Mouse (Mus musculus): Measurements from ENCODE around the gene Mrps23.
A peak's percentile ranks its signal among the peaks of the same experiment; 100 is the strongest.

Gene Mrps23

DNA sequence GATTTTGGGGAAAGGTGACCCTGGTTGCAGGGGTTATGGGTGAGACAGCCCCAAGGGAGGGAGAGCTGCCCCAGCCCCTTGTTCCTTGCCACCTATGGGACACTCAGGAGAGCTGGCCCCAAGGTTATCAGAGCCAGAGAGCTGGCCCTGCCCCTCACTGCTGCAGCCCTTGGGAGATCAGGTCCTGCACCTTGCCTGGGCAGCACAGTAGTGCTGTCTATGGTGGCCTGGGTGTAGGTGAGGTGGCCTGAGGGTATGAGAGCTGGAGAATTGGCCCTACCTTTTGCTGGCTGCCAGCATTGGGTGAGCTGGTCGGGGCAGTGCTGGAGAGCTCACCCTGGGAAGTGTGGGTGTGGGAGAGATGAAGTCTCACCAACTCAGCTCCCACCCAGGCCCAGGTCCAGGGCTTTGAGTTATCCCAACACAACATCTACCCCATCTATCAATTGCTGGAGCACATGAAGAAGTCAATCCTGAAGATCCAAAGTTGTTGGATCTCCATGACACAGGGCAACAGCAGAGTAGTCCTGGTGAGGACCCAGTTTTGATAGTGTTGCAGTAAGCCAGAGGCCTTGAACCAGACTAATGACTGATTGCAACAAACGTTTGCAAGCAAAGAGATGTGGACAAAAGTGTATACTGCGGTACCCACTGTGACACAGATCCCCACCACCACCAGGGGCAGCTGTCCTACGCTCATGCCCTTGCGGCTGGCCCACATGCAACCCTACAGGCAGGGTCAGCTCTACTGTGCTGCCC, 7.8 kb downstream of the Mrps23 start:
- no peak for DNase-seq (ENCODE audit: low spot score)

DNA sequence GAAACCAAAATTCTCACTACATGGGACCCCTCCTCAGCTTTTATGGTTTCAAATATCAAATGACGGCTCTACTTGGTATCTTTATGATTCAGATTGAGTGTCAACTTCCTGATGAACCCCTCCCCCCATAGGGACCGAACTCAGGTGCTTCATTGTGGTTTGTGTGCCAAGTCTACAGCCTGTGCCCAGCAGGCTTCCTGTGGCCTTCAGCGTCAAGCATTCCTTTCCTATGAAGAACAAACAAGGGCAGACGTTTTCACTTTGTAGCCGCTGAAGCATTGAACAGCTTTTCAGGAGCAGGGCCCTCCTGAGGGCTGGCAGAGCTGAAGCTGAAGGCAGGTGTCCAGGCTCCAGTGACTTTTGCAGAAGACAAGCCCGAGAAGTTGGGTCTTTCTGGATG, 9.6 kb downstream of the Mrps23 start:
- DNase-seq (ENCODE audit: low spot score): no peak

DNA sequence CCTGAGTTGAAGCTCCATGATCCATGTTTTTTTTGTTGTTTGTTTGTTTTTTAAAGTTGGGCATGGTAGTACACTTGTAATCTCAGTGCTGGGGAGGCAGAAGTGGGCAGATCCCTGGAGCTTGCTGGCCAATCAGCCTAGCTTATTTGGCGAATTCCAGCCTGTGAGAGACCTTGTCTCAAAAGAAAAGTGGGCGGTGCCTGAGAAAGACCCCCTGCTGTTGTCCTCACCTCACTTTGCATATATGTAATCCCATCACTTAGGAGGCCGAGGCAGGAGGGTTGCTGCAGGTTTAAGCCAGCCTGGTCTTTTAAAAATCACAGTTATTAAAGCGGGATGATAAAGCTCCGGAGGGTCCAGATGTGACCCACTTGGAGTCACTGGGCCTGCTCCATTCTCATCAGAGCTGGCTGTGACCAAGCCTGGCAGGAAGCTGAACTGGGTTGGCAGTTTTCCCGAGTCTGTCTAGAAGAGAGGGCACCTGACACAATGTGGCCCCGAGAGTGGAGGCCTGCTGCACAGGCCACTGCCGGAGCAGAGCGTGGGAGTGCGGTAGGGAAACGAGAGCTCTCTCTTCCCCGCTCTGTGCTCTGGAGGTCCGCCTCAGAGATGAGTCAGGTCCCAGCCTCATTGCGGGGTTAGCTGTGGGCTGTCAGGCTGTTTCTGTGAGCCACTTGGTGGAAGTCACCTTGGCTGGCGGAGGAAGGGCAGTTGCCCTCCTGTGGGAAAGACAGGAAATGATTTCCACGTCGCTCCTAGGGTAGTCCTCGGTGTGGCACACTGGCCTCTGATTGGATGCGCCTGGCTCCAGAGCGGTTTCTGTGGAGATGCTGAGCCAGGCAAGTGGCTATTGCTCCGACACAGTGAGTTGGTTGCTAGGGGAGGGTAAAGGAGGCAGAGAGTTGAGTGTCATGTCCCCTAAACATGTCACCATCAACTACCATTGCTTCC, 11.0 kb downstream of the Mrps23 start:
- DNase-seq (ENCODE audit: low spot score): no peak

DNA sequence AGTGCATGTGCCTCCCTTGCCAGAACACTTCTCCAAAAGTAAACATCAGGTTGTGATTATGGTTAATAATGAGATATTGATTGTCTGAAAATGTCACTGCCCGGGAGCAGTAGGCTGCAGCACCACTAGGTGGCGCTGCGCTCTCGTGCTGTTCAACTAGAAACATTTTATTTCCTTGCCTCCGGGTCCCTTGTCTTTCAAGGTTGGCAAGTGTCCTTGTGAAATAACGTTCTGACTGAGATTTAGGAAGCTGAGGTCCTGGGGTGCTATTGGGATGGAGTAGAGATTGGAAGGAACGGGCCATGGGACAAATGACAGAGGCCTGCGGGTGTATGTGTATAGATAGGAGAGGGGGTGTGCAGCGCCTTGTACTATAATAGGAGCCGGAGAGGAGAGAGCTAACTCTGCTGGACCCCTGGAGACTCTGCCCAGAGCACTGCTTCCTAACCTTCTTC, 12.1 kb downstream of the Mrps23 start:
- peak; percentile 47 for DNase-seq (ENCODE audit: low spot score)

DNA sequence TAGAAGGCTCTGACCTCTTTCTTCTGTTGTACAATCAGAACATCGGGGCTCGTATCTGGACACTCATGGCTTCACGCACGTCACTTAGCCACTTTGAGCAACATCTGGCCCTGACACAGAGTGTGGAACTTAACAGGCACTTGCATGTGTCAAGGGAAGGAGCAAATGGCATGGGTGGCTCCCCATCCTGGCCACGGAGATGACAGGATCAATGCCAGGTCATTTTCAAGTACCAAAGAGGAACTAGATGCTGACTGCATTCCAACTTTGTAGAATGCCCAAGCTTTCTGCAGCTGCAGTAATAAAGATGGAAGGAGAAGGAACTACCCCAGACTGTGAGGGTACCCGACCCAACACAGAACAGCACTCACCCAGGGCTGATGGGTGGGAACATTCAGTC, 14.0 kb downstream of the Mrps23 start:
- no peak for DNase-seq (ENCODE audit: low spot score)

DNA sequence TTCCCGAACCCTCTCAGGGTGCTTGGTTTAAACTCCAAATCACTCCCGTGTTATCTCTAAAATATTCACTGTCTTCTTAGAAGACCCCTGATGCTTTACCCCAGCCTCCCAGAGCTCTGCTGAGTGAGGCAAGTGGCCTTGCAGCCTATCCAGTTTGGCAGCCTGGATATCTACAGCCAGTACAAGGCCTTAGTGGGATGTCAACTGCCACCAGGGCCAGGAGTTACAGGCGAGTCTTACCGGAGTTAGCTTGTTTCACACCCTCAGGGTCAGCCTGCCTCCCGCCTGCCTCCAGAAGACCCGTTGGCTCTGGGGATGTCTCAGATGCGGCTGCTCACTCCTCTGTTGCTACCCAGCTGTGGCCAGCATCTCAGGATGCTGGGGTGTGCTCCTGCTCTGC, 14.4 kb downstream of the Mrps23 start:
- DNase-seq (ENCODE audit: low spot score): no peak

- no peak for DNase-seq (ENCODE audit: low spot score)
Measured at GRCm38 (mm10) chr11:88221929-88222475, 17.8 kb downstream of the Mrps23 start.

GRCm38 (mm10) chr11:88227001-88227957, 23.1 kb downstream of the Mrps23 start:
- no peak for DNase-seq (ENCODE audit: low spot score)

GRCm38 (mm10) chr11:88231213-88231790, 27.1 kb downstream of the Mrps23 start:
- no peak for DNase-seq (ENCODE audit: low spot score)

GRCm38 (mm10) chr11:88233528-88234427, 29.6 kb downstream of the Mrps23 start:
- DNase-seq (ENCODE audit: low spot score): no peak

GRCm38 (mm10) chr11:88234789-88235188, 30.6 kb downstream of the Mrps23 start:
- no peak for DNase-seq (ENCODE audit: low spot score)

DNA sequence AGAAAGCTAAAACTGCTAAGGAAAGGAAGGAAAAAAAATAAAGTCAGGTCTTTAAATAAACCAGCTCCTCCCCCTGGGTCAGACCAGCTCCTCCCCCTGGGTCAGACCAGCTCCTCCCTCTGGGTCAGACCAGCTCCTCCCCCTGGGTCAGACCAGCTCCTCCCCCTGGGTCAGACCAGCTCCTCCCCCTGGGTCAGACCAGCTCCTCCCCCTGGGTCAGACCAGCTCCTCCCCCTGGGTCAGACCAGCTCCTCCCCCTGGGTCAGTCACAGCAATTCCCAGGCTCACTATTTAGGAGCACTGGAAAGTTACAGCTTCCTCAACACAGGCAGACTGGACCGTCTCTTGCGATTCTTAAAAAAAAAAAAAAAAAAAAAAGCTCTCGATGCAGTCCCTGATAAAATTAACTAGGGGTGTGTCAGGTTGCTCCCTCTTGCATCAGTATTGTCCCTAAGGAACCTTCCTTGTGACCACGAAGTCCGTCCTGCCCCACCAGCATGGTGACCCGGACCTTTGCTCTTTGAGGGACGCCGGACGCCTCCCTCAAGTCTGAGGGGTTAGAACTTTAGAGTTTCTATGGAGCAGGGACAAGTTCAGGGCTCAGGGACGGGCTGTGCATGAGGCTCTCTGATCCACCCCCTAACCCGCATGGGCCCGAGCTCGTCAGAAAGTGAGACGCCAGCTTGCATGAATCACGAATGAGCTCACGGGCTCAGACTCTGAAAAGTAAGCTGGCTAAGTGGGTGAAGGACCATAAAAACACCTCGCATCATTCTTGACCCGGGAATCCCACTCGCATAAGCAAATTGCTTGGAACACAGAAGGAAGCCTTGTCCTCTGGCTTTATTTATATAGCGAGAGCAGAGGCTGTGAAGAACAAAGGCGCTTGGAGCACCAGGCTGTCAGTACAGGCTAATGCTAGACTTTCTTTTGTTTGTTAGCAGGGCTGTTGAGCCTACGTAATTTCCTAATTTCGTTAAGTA, 31.3 kb downstream of the Mrps23 start:
- DNase-seq (ENCODE audit: low spot score): peak; percentile 39

DNA sequence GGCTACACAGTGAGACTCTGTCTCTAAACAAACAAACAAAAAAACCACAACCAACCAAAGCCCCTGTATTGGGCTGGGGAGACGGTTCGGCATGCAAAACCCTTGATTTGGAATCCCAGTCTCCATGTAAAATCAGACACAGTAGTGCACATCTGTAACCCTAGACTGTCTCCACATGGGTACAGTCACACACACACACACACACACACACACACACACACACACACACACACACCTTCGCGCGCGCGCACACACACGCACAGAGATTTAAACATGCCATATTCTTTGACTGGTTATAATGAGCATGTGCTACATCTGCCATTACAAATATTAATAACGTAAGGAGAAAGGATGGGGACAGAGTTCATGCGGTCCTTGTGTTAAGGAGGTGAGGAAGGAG, 36.1 kb downstream of the Mrps23 start:
- DNase-seq (ENCODE audit: low spot score): no peak

DNA sequence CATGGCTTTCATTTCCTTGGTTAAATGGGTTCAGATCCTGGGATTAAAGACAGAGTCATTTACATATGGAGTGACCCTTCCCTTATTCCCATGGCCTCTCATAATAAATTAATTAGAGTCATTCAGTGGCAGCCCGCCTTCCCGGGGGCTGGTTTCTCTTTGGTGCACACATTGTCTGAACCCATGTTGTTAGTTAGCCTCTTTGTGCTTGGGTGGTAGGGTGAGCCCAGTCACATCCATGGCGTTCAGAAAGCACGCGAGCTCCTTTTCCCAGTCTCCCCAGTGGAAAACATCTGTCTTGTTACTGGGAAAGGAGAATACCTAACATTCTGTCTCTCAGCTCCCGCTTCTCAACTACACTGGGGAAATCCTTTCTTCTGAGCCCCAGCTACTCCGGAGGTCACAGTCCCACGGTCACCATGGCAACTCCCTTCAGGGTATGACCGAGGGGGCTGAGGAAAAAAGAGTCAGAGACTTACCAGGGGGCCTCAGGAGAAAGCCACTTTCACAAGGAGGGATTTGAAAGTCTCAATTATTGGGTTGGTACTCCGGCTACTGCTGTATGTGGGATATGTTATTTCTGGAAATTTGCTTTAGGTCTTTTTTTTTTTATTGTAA, 36.7 kb downstream of the Mrps23 start:
- no peak for DNase-seq (ENCODE audit: low spot score)

- DNase-seq (ENCODE audit: low spot score): no peak
Measured at GRCm38 (mm10) chr11:88241468-88242301, 37.5 kb downstream of the Mrps23 start.

DNA sequence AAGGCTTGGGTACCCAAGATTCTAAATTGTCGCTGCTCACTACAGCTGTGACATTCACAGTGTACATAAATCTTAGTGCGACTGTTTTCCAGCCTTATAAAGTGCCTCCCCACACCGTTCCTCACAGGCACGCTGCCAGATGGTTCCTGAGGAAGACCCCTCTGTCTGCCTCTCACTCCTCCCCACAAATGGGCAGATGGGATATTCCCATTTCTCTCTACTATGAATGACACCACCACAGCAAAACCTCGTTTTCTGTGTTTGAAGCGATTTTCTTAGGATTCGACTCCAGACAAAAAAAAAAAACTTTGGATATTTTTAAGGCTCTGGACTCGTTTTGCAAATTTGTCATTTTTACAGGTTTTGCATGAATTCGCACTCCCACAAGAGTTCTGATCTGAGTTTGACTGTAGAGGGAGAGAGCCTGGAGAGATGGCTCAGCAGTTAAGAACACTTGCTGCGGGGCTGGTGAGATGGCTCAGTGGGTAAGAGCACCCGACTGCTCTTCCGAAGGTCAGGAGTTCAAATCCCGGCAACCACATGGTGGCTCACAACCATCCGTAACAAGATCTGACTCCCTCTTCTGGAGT, 41.5 kb downstream of the Mrps23 start:
- DNase-seq (ENCODE audit: low spot score): no peak

- no peak for DNase-seq (ENCODE audit: low spot score)
Measured at GRCm38 (mm10) chr11:88248636-88249035, 44.4 kb downstream of the Mrps23 start.
